Mouse (Mus musculus) C2C12 (cell line): ENCODE data around the gene Acp7.

Experiments
- CEBPB ChIP-seq: IDR thresholded peaks from one replicate; pipeline ENCODE4 v1.6.1; 2011; ENCODE audit warnings: low read depth, mild to moderate bottlenecking, control low read depth, moderate library complexity
- CTCF ChIP-seq: IDR thresholded peaks from one replicate; pipeline ENCODE4 v1.5.1; 2011; ENCODE audit not compliant: control insufficient read depth, insufficient read depth, insufficient read length
- MAX ChIP-seq: IDR thresholded peaks from one replicate; pipeline ENCODE4 v1.6.1; 2011; ENCODE audit warnings: mild to moderate bottlenecking, control low read depth
- MYOD1 ChIP-seq: IDR thresholded peaks from one replicate; pipeline ENCODE4 v1.6.1; 2011; ENCODE audit warnings: low read depth; ENCODE audit not compliant: control insufficient read depth, insufficient read length
- MYOG ChIP-seq: IDR thresholded peaks from one replicate; pipeline ENCODE4 v1.6.1; 2011; ENCODE audit not compliant: control insufficient read depth, insufficient read length; ENCODE audit errors: extremely low read depth
- USF1 ChIP-seq: IDR thresholded peaks from one replicate; pipeline ENCODE4 v1.6.1; 2011; ENCODE audit warnings: low read depth, mild to moderate bottlenecking, control low read depth, moderate library complexity

DNA sequence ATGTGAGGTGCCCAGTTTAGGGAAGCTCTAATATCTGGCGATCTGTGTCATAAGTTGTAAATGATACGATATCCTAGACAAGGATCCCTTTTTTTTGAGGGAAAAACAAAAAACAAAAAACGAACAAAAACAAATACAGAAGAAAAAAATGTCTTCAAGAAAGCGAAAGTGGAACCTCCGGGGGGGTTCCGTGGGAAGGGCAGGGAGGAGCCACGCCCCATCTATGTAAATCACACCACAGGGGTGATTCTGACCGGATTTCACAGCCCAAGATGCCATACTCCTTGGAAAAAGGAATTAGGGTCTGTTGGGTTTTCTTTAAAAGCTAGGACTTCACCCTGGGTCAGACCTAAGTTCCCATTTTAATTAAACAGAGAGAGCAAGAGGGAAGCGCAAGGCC is 43.9 kb upstream of the Acp7 start:
- TF ChIP-seq CTCF (no peak), USF1 (no peak), MYOD1 (no peak), MAX (no peak), MYOG (no peak), CEBPB (no peak)
